In the genomic region with DNA sequence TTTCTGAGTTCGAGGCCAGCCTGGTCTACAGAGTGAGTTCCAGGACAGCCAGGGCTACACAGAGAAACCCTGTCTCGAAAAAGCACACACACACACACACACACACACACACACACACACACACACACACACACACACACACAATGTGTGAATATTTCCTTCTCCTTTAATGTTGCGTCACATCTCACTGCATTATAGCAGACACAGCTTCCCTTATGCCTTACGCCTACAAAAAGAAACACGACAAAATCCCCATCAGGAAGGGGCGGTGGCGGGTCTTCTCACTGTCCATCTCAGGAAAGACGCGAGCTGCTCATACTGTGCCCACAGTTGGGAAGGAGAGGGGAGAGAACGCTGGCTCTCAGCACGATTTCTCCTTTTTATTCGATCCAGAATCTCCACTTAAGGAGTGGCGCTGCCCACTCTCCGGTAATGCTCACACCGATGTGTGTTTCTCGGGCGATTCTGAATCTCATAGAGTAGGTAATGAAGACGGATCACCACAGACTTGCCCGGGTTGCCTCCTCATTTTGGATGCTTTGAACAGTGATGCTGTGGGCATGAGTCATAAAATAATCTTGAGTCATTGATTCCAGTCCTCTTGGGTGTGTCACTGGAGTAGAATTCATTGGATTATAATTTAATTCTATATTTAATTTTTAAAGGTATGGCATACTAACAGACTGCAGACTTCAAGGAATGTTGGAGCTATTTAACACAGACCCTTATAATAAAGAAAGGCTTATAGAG, we compare ENCODE assay signal across 22 mouse cellular contexts.
"Had no signal": no experiment of that assay in that cellular context is flagged by ENCODE, and none has a peak within 500 bp of the region (broad histone marks: within the 10 kb centered on the region; RNA-seq: fewer than 3 reads in every experiment).

No protein-coding gene starts in this region.

- DNase-seq: kidney, adult 2 months; kidney, postnatal 10 days; kidney, postnatal 36 days; layer of hippocampus, postnatal 36 days; left cerebral cortex, postnatal 4 days; lung, adult 2 months; lung, postnatal 14 days; lung, postnatal 4 days; thymus, adult 2 months; thymus, postnatal 14 days; thymus, postnatal 4 days had no signal

- H3K27me3 ChIP-seq: limb, embryonic 12.5 days; limb, embryonic 15.5 days; liver, embryonic 12.5 days; liver, embryonic 15.5 days; megakaryocyte, embryonic 14.5 days; midbrain, embryonic 13.5 days; neural tube, embryonic 13.5 days had no signal

- ATAC-seq: intestine, postnatal 0 days; liver, embryonic 12.5 days; midbrain, embryonic 13.5 days; midbrain, embryonic 16.5 days had no signal

- H3K4me2 ChIP-seq: limb, embryonic 12.5 days; limb, embryonic 15.5 days; liver, embryonic 12.5 days; liver, embryonic 15.5 days; midbrain, embryonic 13.5 days; neural tube, embryonic 13.5 days had no signal

- H3K27ac ChIP-seq: limb, embryonic 12.5 days; limb, embryonic 15.5 days; liver, embryonic 12.5 days; liver, embryonic 15.5 days; midbrain, embryonic 10.5 days; midbrain, embryonic 13.5 days; neural tube, embryonic 13.5 days had no signal

- H3K4me3 ChIP-seq: limb, embryonic 12.5 days; limb, embryonic 15.5 days; liver, embryonic 12.5 days; liver, embryonic 15.5 days; megakaryocyte, embryonic 14.5 days; midbrain, embryonic 10.5 days; midbrain, embryonic 13.5 days; myocyte; neural tube, embryonic 13.5 days had no signal

- H3K36me3 ChIP-seq: limb, embryonic 12.5 days; limb, embryonic 15.5 days; liver, embryonic 12.5 days; liver, embryonic 15.5 days; midbrain, embryonic 10.5 days; midbrain, embryonic 13.5 days; neural tube, embryonic 13.5 days had no signal

- H3K4me1 ChIP-seq: limb, embryonic 12.5 days; limb, embryonic 15.5 days; liver, embryonic 12.5 days; liver, embryonic 15.5 days; midbrain, embryonic 10.5 days; midbrain, embryonic 13.5 days; neural tube, embryonic 13.5 days had no signal

- H3K9ac ChIP-seq: limb, embryonic 12.5 days; limb, embryonic 15.5 days; liver, embryonic 12.5 days; liver, embryonic 15.5 days; midbrain, embryonic 13.5 days; neural tube, embryonic 13.5 days had no signal

- H3K9me3 ChIP-seq: limb, embryonic 12.5 days; limb, embryonic 15.5 days; liver, embryonic 12.5 days; liver, embryonic 15.5 days; midbrain, embryonic 10.5 days; neural tube, embryonic 13.5 days had no signal
